10 mouse cellular contexts compared by ENCODE assay signal in the genomic region with DNA sequence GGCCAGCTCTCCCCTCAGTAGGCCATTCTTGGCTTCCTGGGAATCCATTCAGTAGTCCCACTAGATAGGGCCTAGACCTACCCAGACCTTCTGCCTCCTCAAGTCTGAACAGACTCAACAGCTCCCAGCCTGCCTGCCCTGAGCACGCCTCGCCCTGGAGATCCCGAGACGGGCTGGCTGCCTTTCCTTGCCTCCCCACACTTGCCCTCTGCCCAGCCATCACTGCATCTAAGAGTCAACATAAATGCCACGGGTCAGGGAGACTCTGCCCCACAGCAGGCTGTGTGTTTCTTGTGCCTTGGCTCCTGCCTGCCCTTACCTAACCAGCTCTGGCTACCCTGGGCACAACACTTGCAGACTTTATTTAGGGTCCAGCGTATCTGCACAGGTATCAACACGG.
A peak's percentile ranks its signal among the peaks of the same experiment; 100 is the strongest.
DNase-seq lines count a peak whose midpoint lies in the region; ATAC-seq lines count a peak whose summit lies in the region.
"Had no signal": no experiment of that assay in that cellular context is flagged by ENCODE, and none has a peak within 500 bp of the region (broad histone marks: within the 10 kb centered on the region; RNA-seq: fewer than 3 reads in every experiment).

No protein-coding gene starts in this region.

- ATAC-seq in heart, embryonic 16.5 days (replicated peaks; ENCODE audit: extremely low read depth, insufficient read depth, low FRiP score), result no peak

- no peaks in the 10 kb centered on the region for H3K36me3 ChIP-seq in heart, embryonic 16.5 days (ENCODE audit: control insufficient read depth, insufficient read depth)
- H3K36me3 ChIP-seq: forebrain, embryonic 12.5 days had no signal

- 91% methylated on average over 7 of the region's 7 CpGs for WGBS in heart, embryonic 16.5 days

- peak overlapping the region; percentile 86 for H3K27ac ChIP-seq in heart, embryonic 16.5 days (ENCODE audit: low read length)

- H3K4me3 ChIP-seq in heart, embryonic 16.5 days (ENCODE audit: low read length), result no peak overlapping the region
- H3K4me3 ChIP-seq: forebrain, embryonic 12.5 days had no signal

- no peak for DNase-seq in heart, postnatal 4 days
- peak; percentile 16 to 36 for DNase-seq in urinary bladder, postnatal 36 days (ENCODE audit: low spot score in 2 of 2)
- no peak for DNase-seq in urinary bladder, postnatal 4 days (ENCODE audit: low spot score in 2 of 2)
- peak; percentile 32 to 41 for DNase-seq in kidney, postnatal 36 days
- DNase-seq in adrenal gland, postnatal 14 days, result no peak
- DNase-seq in ovary, postnatal 14 days (ENCODE audit: low spot score), result no peak
- DNase-seq in natural killer cell, adult 2 months (ENCODE audit: low spot score in 2 of 2), result no peak

- peak overlapping the region; percentile 56 for H3K9ac ChIP-seq in heart, embryonic 16.5 days (ENCODE audit: low read length)
- H3K9ac ChIP-seq: forebrain, embryonic 12.5 days had no signal

- peaks cover 15% of the 10 kb centered on the region for H3K4me1 ChIP-seq in heart, embryonic 16.5 days (ENCODE audit: control insufficient read depth, insufficient read depth, low read length)

- H3K9me3 ChIP-seq in heart, embryonic 16.5 days (replicated peaks; ENCODE audit: control insufficient read depth, low read length), result no peaks in the 10 kb centered on the region
- H3K9me3 ChIP-seq: forebrain, embryonic 12.5 days had no signal

- no peak overlapping the region for H3K4me2 ChIP-seq in heart, embryonic 16.5 days (ENCODE audit: low read depth, low read length)
- H3K4me2 ChIP-seq: forebrain, embryonic 12.5 days had no signal

- no peaks in the 10 kb centered on the region for H3K27me3 ChIP-seq in heart, embryonic 16.5 days (ENCODE audit: control insufficient read depth, insufficient read depth, low read length)
- H3K27me3 ChIP-seq: CH12.LX; forebrain, embryonic 12.5 days had no signal

Comparison
In these comparisons a context has a peak if more than half of its experiments do, and no peak if none do; other contexts are left out.
1. DNase-seq: peak in urinary bladder, postnatal 36 days (2 of 2) and kidney, postnatal 36 days (2 of 2); none in heart, postnatal 4 days (single experiment), urinary bladder, postnatal 4 days (0 of 2), adrenal gland, postnatal 14 days (single experiment), ovary, postnatal 14 days (single experiment) and natural killer cell, adult 2 months (0 of 2).